Mouse (Mus musculus) liver, embryonic 14.5 days (tissue): Measurements from ENCODE around the gene Iqsec3.

Experiments used
- CTCF ChIP-seq: IDR thresholded peaks from 2 replicates; pipeline ENCODE4 v1.5.1; 2016; ENCODE audit warnings: antibody characterized with exemption, low read depth, control low read depth
- EP300 ChIP-seq: IDR thresholded peaks from 2 replicates; pipeline ENCODE4 v1.6.1; 2016; ENCODE audit warnings: antibody characterized with exemption, low read depth

- no peak for TF ChIP-seq CTCF
- no peak for TF ChIP-seq EP300
These were observed 110.4 kb downstream of the Iqsec3 start for GRCm38 (mm10) chr6:121363061-121363460.
